Mouse (Mus musculus) macrophage (primary cell): Measurements from ENCODE around the gene Atg3. TPM values are rescaled to one million over a fixed set of nuclear protein-coding genes. Genes with fewer than 3 reads are reported as not detected.

Experiments used
- H3K27ac ChIP-seq: fragments of 350-480 bp; formaldehyde crosslinking; 2 replicates; pipeline ENCODE4 v1.9.0; 2021
- H3K36me3 ChIP-seq: fragments of 350-480 bp; formaldehyde crosslinking; 2 replicates; pipeline ENCODE4 v1.9.0; 2021; ENCODE audit errors: inconsistent target
- H3K4me3 ChIP-seq: fragments of 350-480 bp; formaldehyde crosslinking; 2 replicates; pipeline ENCODE4 v1.9.0; 2021; ENCODE audit errors: inconsistent target
- H3K79me2 ChIP-seq: fragments of 350-480 bp; formaldehyde crosslinking; 2 replicates; pipeline ENCODE4 v1.9.0; 2021; ENCODE audit errors: inconsistent target
- WGBS: methylation state at CpG from one replicate; pipeline ENCODE4 v1.1.7; 2026; ENCODE audit warnings: inconsistent platforms; ENCODE audit not compliant: missing documents; 5-methylcytosine and 5-hydroxymethylcytosine counted together
- polyA plus RNA-seq: library from polyadenylated mRNA; stranded (reverse); fragments of 250-400 nt; gene quantifications from 3 replicates; pipeline ENCODE4 v1.2.4, GENCODE M21; 2018; ENCODE audit warnings: inconsistent platforms
- total RNA-seq, 78 experiments: library from RNA; depleted of rRNA; stranded (reverse); fragments of 250-400 nt; gene quantifications; 1 replicate in 9 of 78; 2 replicates in 24 of 78; 3 replicates in 43 of 78; 4 replicates in 2 of 78; pipeline ENCODE4 v1.2.4; 2018; ENCODE audit warnings: inconsistent platforms in 56 of 78

Atg3 gene
- 10 to 100 TPM; 38.9 to 85.0 (median 53.0) TPM for total RNA-seq (2018; cell fraction: chromatin; rRNA removed)
- total RNA-seq (2018; cell fraction: cytosol; rRNA removed) = 10 to 100 TPM; 51.3 to 83.6 (median 60.4) TPM
- 10 to 100 TPM; 33.3 to 87.3 (median 46.0) TPM for total RNA-seq (2018; cell fraction: nucleus; rRNA removed)
- polyA plus RNA-seq = 58.0 to 179 TPM (median 74.5 TPM) in 3 replicates

- H3K4me3 ChIP-seq = peak within 1 kb of the TSS; percentile 92
- H3K79me2 ChIP-seq = peaks cover 59% of the 10 kb centered on the region
- H3K36me3 ChIP-seq = 0 out of 2 replicates have a peak, but pooled peaks cover 11% of the 10 kb centered on the region
- H3K27ac ChIP-seq = peak within 1 kb of the TSS; percentile 87
- WGBS = 1% methylated on average over 57 of the region's 64 CpGs
These were observed at the start of gene Atg3, which contains the start of gene Slc35a5 for GRCm38 (mm10) chr16:45158522-45159388. TSS of gene Atg3 (plus strand) at chr16:45158785. TSS of gene Slc35a5 (minus strand) at chr16:45158706.

GRCm38 (mm10) chr16:45110498-45110897 lies 48.1 kb upstream of the Atg3 start:
- no peak overlapping the region for H3K4me3 ChIP-seq
- no peak overlapping the region for H3K27ac ChIP-seq
- WGBS = 64% methylated on average over 4 of the region's 4 CpGs
- H3K36me3 ChIP-seq = no peaks in the 10 kb centered on the region
- H3K79me2 ChIP-seq = no peaks in the 10 kb centered on the region

- WGBS = 88% methylated on average over 3 of the region's 3 CpGs
- H3K4me3 ChIP-seq = no peak overlapping the region
- no peaks in the 10 kb centered on the region for H3K36me3 ChIP-seq
- H3K79me2 ChIP-seq = no peaks in the 10 kb centered on the region
- H3K27ac ChIP-seq = no peak overlapping the region
These were observed 41.4 kb upstream of the Atg3 start for GRCm38 (mm10) chr16:45117200-45117599.

- Histone ChIP-seq H3K36me3 (no peaks in the 10 kb centered on the region), H3K79me2 (no peaks in the 10 kb centered on the region), H3K27ac (no peak overlapping the region), H3K4me3 (no peak overlapping the region)
- WGBS = 94% methylated on average over 3 of the region's 3 CpGs
These were observed 39.8 kb upstream of the Atg3 start for GRCm38 (mm10) chr16:45118760-45119159.

GRCm38 (mm10) chr16:45120844-45121425 lies 37.6 kb upstream of the Atg3 start:
- Histone ChIP-seq H3K27ac (no peak overlapping the region), H3K4me3 (no peak overlapping the region), H3K36me3 (no peaks in the 10 kb centered on the region), H3K79me2 (no peaks in the 10 kb centered on the region)
- 90% methylated on average over 5 of the region's 5 CpGs for WGBS

GRCm38 (mm10) chr16:45122571-45122970 lies 36.0 kb upstream of the Atg3 start:
- Histone ChIP-seq H3K4me3 (no peak overlapping the region), H3K27ac (no peak overlapping the region), H3K36me3 (no peaks in the 10 kb centered on the region), H3K79me2 (no peaks in the 10 kb centered on the region)
- 81% methylated on average over 5 of the region's 5 CpGs for WGBS

GRCm38 (mm10) chr16:45124230-45125203 lies 34.1 kb upstream of the Atg3 start:
- no peaks in the 10 kb centered on the region for H3K36me3 ChIP-seq
- no peaks in the 10 kb centered on the region for H3K79me2 ChIP-seq
- H3K27ac ChIP-seq = no peak overlapping the region
- no peak overlapping the region for H3K4me3 ChIP-seq
- WGBS = 84% methylated on average over 9 of the region's 9 CpGs

- Histone ChIP-seq H3K27ac (no peak overlapping the region), H3K4me3 (no peak overlapping the region), H3K36me3 (no peaks in the 10 kb centered on the region), H3K79me2 (no peaks in the 10 kb centered on the region)
- WGBS = 94% methylated on average over 2 of the region's 2 CpGs
These were observed 30.5 kb upstream of the Atg3 start for GRCm38 (mm10) chr16:45127936-45128710.

- H3K79me2 ChIP-seq = no peaks in the 10 kb centered on the region
- no peak overlapping the region for H3K27ac ChIP-seq
- WGBS = 98% methylated on average over 5 of the region's 5 CpGs
- no peak overlapping the region for H3K4me3 ChIP-seq
- peaks cover 30% of the 10 kb centered on the region for H3K36me3 ChIP-seq
These were observed 16.9 kb upstream of the Atg3 start for GRCm38 (mm10) chr16:45141711-45142110.

- WGBS = 11% methylated on average over 1 of the region's 5 CpGs
- Histone ChIP-seq H3K36me3 (peaks cover 39% of the 10 kb centered on the region), H3K27ac (0 out of 2 replicates have a peak overlapping the region, but pooled peaks have one; percentile 2)
These were observed 16.0 kb upstream of the Atg3 start for GRCm38 (mm10) chr16:45142565-45142964.

GRCm38 (mm10) chr16:45145119-45145518 lies 13.5 kb upstream of the Atg3 start:
- Histone ChIP-seq H3K27ac (no peak overlapping the region), H3K79me2 (no peaks in the 10 kb centered on the region), H3K36me3 (peaks cover 38% of the 10 kb centered on the region), H3K4me3 (no peak overlapping the region)
- 71% methylated on average over 6 of the region's 6 CpGs for WGBS

More at GRCm38 (mm10) chr16:45142565-45142964, 16.0 kb upstream of the Atg3 start:
- Histone ChIP-seq H3K79me2 (no peaks in the 10 kb centered on the region), H3K4me3 (no peak overlapping the region)

GRCm38 (mm10) chr16:45148488-45149082 lies 10.0 kb upstream of the Atg3 start:
- Histone ChIP-seq H3K27ac (peak overlapping the region; percentile 32), H3K36me3 (peaks cover 50% of the 10 kb centered on the region), H3K4me3 (no peak overlapping the region), H3K79me2 (no peaks in the 10 kb centered on the region)
- 21% methylated on average over 10 of the region's 10 CpGs for WGBS

GRCm38 (mm10) chr16:45154741-45155250 lies 3.8 kb upstream of the Atg3 start:
- peaks cover 23% of the 10 kb centered on the region for H3K36me3 ChIP-seq
- 90% methylated on average over 3 of the region's 3 CpGs for WGBS
- peaks cover 19% of the 10 kb centered on the region for H3K79me2 ChIP-seq
- H3K27ac ChIP-seq = no peak overlapping the region
- no peak overlapping the region for H3K4me3 ChIP-seq
